Comparison of ENCODE assay signal across 22 mouse cellular contexts in genomic region chr19:33158234-33158633, GRCm38 (mm10).
"Had no signal": no experiment of that assay in that cellular context is flagged by ENCODE, and none has a peak within 500 bp of the region (broad histone marks: within the 10 kb centered on the region; RNA-seq: fewer than 3 reads in every experiment).

No protein-coding gene starts in this region.

- H3K36me3 ChIP-seq: heart, embryonic 10.5 days; heart, embryonic 12.5 days; hindbrain, embryonic 13.5 days; hindbrain, embryonic 15.5 days; kidney, embryonic 15.5 days; limb, embryonic 13.5 days; limb, embryonic 15.5 days; liver, embryonic 12.5 days had no signal

- H3K27ac ChIP-seq: heart, embryonic 10.5 days; hindbrain, embryonic 13.5 days; hindbrain, embryonic 15.5 days; hindbrain, postnatal 0 days; kidney, embryonic 15.5 days; kidney, postnatal 0 days; layer of hippocampus, adult 2 months; limb, embryonic 13.5 days; limb, embryonic 15.5 days; liver, embryonic 12.5 days had no signal

- DNase-seq: gastrocnemius, postnatal 14 days; gastrocnemius, postnatal 36 days; heart, postnatal 10 days; kidney, adult 11 months; kidney, adult 2 months; kidney, adult 9 months; kidney, postnatal 25 days; kidney, postnatal 4 days; layer of hippocampus, postnatal 36 days; left cerebral cortex, postnatal 4 days had no signal

- H3K9me3 ChIP-seq: heart, embryonic 10.5 days; hindbrain, embryonic 13.5 days; hindbrain, embryonic 15.5 days; kidney, embryonic 15.5 days; limb, embryonic 13.5 days; limb, embryonic 15.5 days; liver, embryonic 12.5 days had no signal

- H3K4me3 ChIP-seq: heart, embryonic 10.5 days; heart, embryonic 12.5 days; hindbrain, embryonic 13.5 days; hindbrain, embryonic 15.5 days; kidney, embryonic 15.5 days; layer of hippocampus, adult 2 months; limb, embryonic 13.5 days; limb, embryonic 15.5 days; liver, embryonic 12.5 days had no signal

- ATAC-seq: hindbrain, postnatal 0 days; intestine, embryonic 16.5 days; liver, embryonic 12.5 days had no signal

- H3K4me2 ChIP-seq: heart, embryonic 12.5 days; hindbrain, embryonic 13.5 days; hindbrain, embryonic 15.5 days; kidney, embryonic 15.5 days; limb, embryonic 13.5 days; limb, embryonic 15.5 days; liver, embryonic 12.5 days had no signal

- H3K27me3 ChIP-seq: heart, embryonic 12.5 days; hindbrain, embryonic 13.5 days; hindbrain, embryonic 15.5 days; kidney, embryonic 15.5 days; limb, embryonic 13.5 days; limb, embryonic 15.5 days; liver, embryonic 12.5 days had no signal

- H3K4me1 ChIP-seq: heart, embryonic 10.5 days; heart, embryonic 12.5 days; hindbrain, embryonic 13.5 days; hindbrain, embryonic 15.5 days; kidney, embryonic 15.5 days; limb, embryonic 13.5 days; limb, embryonic 15.5 days; liver, embryonic 12.5 days had no signal

- H3K9ac ChIP-seq: heart, embryonic 12.5 days; hindbrain, embryonic 13.5 days; hindbrain, embryonic 15.5 days; kidney, embryonic 15.5 days; limb, embryonic 13.5 days; limb, embryonic 15.5 days; liver, embryonic 12.5 days had no signal
